Mouse (Mus musculus): Measurements from ENCODE around the gene Kcnc2. TPM values are rescaled to one million over a fixed set of nuclear protein-coding genes. Genes with fewer than 3 reads are reported as not detected.

Kcnc2 gene
- polyA plus RNA-seq, 1 experiment from 2014 or later = 7.7 TPM

- peak overlapping the region; percentile 1; the same call in 1 of the 2 replicates for H3K4me2 ChIP-seq
- no peaks in the 10 kb centered on the region for H3K36me3 ChIP-seq
- H3K9ac ChIP-seq = no peak overlapping the region
- H3K27me3 ChIP-seq = no peaks in the 10 kb centered on the region
- no peaks in the 10 kb centered on the region; the same call in 1 of the 2 replicates for H3K4me1 ChIP-seq (replicated peaks)
- H3K27ac ChIP-seq (replicated peaks) = peak overlapping the region; percentile 23; the same call in 1 of the 2 replicates
- 36% methylated on average over 9 of the region's 9 CpGs for WGBS
- ATAC-seq (ENCODE audit: low FRiP score, low read depth) = no peak
- no peak overlapping the region for H3K4me3 ChIP-seq
- no peaks in the 10 kb centered on the region for H3K9me3 ChIP-seq
Measured at GRCm38 (mm10) chr10:112400591-112401404, 129.9 kb downstream of the Kcnc2 start.

- no peak overlapping the region for H3K4me2 ChIP-seq
- no peaks in the 10 kb centered on the region for H3K36me3 ChIP-seq
- H3K9me3 ChIP-seq = no peaks in the 10 kb centered on the region
- H3K27ac ChIP-seq (replicated peaks) = no peak overlapping the region
- no peaks in the 10 kb centered on the region for H3K27me3 ChIP-seq
- no peak for ATAC-seq (ENCODE audit: low FRiP score, low read depth)
- no peaks in the 10 kb centered on the region for H3K4me1 ChIP-seq (replicated peaks)
- H3K9ac ChIP-seq = no peak overlapping the region
- H3K4me3 ChIP-seq = no peak overlapping the region
- 77% methylated on average over 2 of the region's 2 CpGs for WGBS
Measured at GRCm38 (mm10) chr10:112409525-112409924, 138.6 kb downstream of the Kcnc2 start.

- WGBS = 66% methylated on average over 10 of the region's 10 CpGs
- Histone ChIP-seq H3K27ac (replicated peaks) (no peak overlapping the region), H3K4me2 (no peak overlapping the region), H3K36me3 (no peaks in the 10 kb centered on the region), H3K27me3 (no peaks in the 10 kb centered on the region), H3K4me3 (no peak overlapping the region), H3K4me1 (replicated peaks) (no peaks in the 10 kb centered on the region), H3K9ac (no peak overlapping the region), H3K9me3 (no peaks in the 10 kb centered on the region)
- ATAC-seq (ENCODE audit: low FRiP score, low read depth) = no peak
Measured at GRCm38 (mm10) chr10:112423327-112423726, 152.4 kb downstream of the Kcnc2 start.

GRCm38 (mm10) chr10:112436950-112437349 lies 166.0 kb downstream of the Kcnc2 start:
- ATAC-seq (ENCODE audit: low FRiP score, low read depth) = no peak

GRCm38 (mm10) chr10:112444640-112445039 lies 173.7 kb downstream of the Kcnc2 start:
- no peak overlapping the region for H3K4me3 ChIP-seq
- H3K9ac ChIP-seq = no peak overlapping the region
- H3K4me2 ChIP-seq = no peak overlapping the region
- H3K27me3 ChIP-seq = no peaks in the 10 kb centered on the region
- no peaks in the 10 kb centered on the region for H3K9me3 ChIP-seq
- no peaks in the 10 kb centered on the region for H3K4me1 ChIP-seq (replicated peaks)
- no peaks in the 10 kb centered on the region for H3K36me3 ChIP-seq
- H3K27ac ChIP-seq (replicated peaks) = no peak overlapping the region
- ATAC-seq (ENCODE audit: low FRiP score, low read depth) = no peak
- 79% methylated on average over 4 of the region's 4 CpGs for WGBS

More at GRCm38 (mm10) chr10:112436950-112437349, 166.0 kb downstream of the Kcnc2 start:
- no peak overlapping the region for H3K9ac ChIP-seq
- no peaks in the 10 kb centered on the region for H3K9me3 ChIP-seq
- 84% methylated on average over 2 of the region's 2 CpGs for WGBS
- H3K4me1 ChIP-seq (replicated peaks) = no peaks in the 10 kb centered on the region
- no peak overlapping the region for H3K27ac ChIP-seq (replicated peaks)
- no peaks in the 10 kb centered on the region for H3K36me3 ChIP-seq
- H3K27me3 ChIP-seq = no peaks in the 10 kb centered on the region
- H3K4me2 ChIP-seq = no peak overlapping the region
- H3K4me3 ChIP-seq = no peak overlapping the region

- Histone ChIP-seq H3K36me3 (peaks cover 6% of the 10 kb centered on the region; the same call in 1 of the 2 replicates), H3K4me1 (replicated peaks) (no peaks in the 10 kb centered on the region), H3K9me3 (peaks cover 4% of the 10 kb centered on the region; the same call in 1 of the 2 replicates), H3K27ac (replicated peaks) (no peak overlapping the region), H3K27me3 (no peaks in the 10 kb centered on the region), H3K4me2 (no peak overlapping the region), H3K9ac (no peak overlapping the region), H3K4me3 (no peak overlapping the region)
- WGBS = 85% methylated on average over 5 of the region's 5 CpGs
- ATAC-seq (ENCODE audit: low FRiP score, low read depth) = no peak
Measured at GRCm38 (mm10) chr10:112450910-112451309, 180.0 kb downstream of the Kcnc2 start.

- H3K4me2 ChIP-seq = no peak overlapping the region
- no peak for ATAC-seq (ENCODE audit: low FRiP score, low read depth)
- no peak overlapping the region for H3K4me3 ChIP-seq
- H3K36me3 ChIP-seq = peaks cover 2% of the 10 kb centered on the region; the same call in 1 of the 2 replicates
- no peak overlapping the region for H3K9ac ChIP-seq
- H3K27ac ChIP-seq (replicated peaks) = no peak overlapping the region
- WGBS = 90% methylated on average over 6 of the region's 6 CpGs
- H3K27me3 ChIP-seq = no peaks in the 10 kb centered on the region
- H3K4me1 ChIP-seq (replicated peaks) = no peaks in the 10 kb centered on the region
- H3K9me3 ChIP-seq = no peaks in the 10 kb centered on the region
Measured at GRCm38 (mm10) chr10:112468689-112469384, 197.9 kb downstream of the Kcnc2 start.

- no peak for ATAC-seq (ENCODE audit: low FRiP score, low read depth)
- H3K36me3 ChIP-seq = no peaks in the 10 kb centered on the region
- H3K27ac ChIP-seq (replicated peaks) = no peak overlapping the region
- no peaks in the 10 kb centered on the region for H3K4me1 ChIP-seq (replicated peaks)
- no peaks in the 10 kb centered on the region for H3K27me3 ChIP-seq
- no peaks in the 10 kb centered on the region for H3K9me3 ChIP-seq
- WGBS = 93% methylated on average over 6 of the region's 6 CpGs
- no peak overlapping the region for H3K9ac ChIP-seq
- no peak overlapping the region for H3K4me3 ChIP-seq
- no peak overlapping the region for H3K4me2 ChIP-seq
Measured at GRCm38 (mm10) chr10:112474122-112474810, 203.3 kb downstream of the Kcnc2 start.

GRCm38 (mm10) chr10:112481461-112481860 lies 210.5 kb downstream of the Kcnc2 start:
- no peaks in the 10 kb centered on the region for H3K27me3 ChIP-seq
- no peak overlapping the region for H3K4me2 ChIP-seq
- H3K4me1 ChIP-seq (replicated peaks) = no peaks in the 10 kb centered on the region
- no peaks in the 10 kb centered on the region for H3K36me3 ChIP-seq
- no peak overlapping the region for H3K9ac ChIP-seq
- H3K4me3 ChIP-seq = no peak overlapping the region
- ATAC-seq (ENCODE audit: low FRiP score, low read depth) = no peak
- 87% methylated on average over 2 of the region's 2 CpGs for WGBS
- no peak overlapping the region for H3K27ac ChIP-seq (replicated peaks)
- no peaks in the 10 kb centered on the region for H3K9me3 ChIP-seq

- Histone ChIP-seq H3K4me2 (no peak overlapping the region), H3K9me3 (no peaks in the 10 kb centered on the region), H3K4me3 (no peak overlapping the region), H3K27ac (replicated peaks) (no peak overlapping the region), H3K27me3 (no peaks in the 10 kb centered on the region), H3K36me3 (no peaks in the 10 kb centered on the region), H3K9ac (no peak overlapping the region), H3K4me1 (replicated peaks) (no peaks in the 10 kb centered on the region)
- no peak for ATAC-seq (ENCODE audit: low FRiP score, low read depth)
- 88% methylated on average over 9 of the region's 9 CpGs for WGBS
Measured at GRCm38 (mm10) chr10:112481921-112482607, 211.1 kb downstream of the Kcnc2 start.

GRCm38 (mm10) chr10:112484387-112485105 lies 213.6 kb downstream of the Kcnc2 start:
- Histone ChIP-seq H3K4me3 (no peak overlapping the region), H3K9me3 (no peaks in the 10 kb centered on the region), H3K4me2 (no peak overlapping the region), H3K27me3 (no peaks in the 10 kb centered on the region), H3K9ac (no peak overlapping the region), H3K36me3 (no peaks in the 10 kb centered on the region), H3K4me1 (replicated peaks) (no peaks in the 10 kb centered on the region), H3K27ac (replicated peaks) (no peak overlapping the region)
- WGBS = 84% methylated on average over 11 of the region's 11 CpGs
- ATAC-seq (ENCODE audit: low FRiP score, low read depth) = no peak
